Mouse (Mus musculus): Measurements from ENCODE around the gene Lix1. TPM values are rescaled to one million over a fixed set of nuclear protein-coding genes. Genes with fewer than 3 reads are reported as not detected.

Gene Lix1
- polyA plus RNA-seq, 1 experiment from 2014 or later, result 3.5 TPM

GRCm38 (mm10) chr17:17396869-17397268, 5.6 kb upstream of the Lix1 start:
- Histone ChIP-seq H3K36me3 (peaks cover 23% of the 10 kb centered on the region), H3K4me3 (no peak overlapping the region), H3K9me3 (no peaks in the 10 kb centered on the region), H3K9ac (no peak overlapping the region), H3K27me3 (replicated peaks) (no peaks in the 10 kb centered on the region), H3K4me1 (no peaks in the 10 kb centered on the region), H3K4me2 (no peak overlapping the region), H3K27ac (replicated peaks) (no peak overlapping the region)
- no peak for ATAC-seq (ENCODE audit: extremely low read depth, insufficient number of reproducible peaks, low FRiP score, low TSS enrichment)
- 69% methylated on average over 1 of the region's 1 CpGs for WGBS

GRCm38 (mm10) chr17:17398664-17399063, 3.8 kb upstream of the Lix1 start:
- Histone ChIP-seq H3K27ac (replicated peaks) (no peak overlapping the region), H3K4me1 (peaks cover 10% of the 10 kb centered on the region), H3K36me3 (peaks cover 12% of the 10 kb centered on the region), H3K27me3 (replicated peaks) (no peaks in the 10 kb centered on the region), H3K9ac (no peak overlapping the region), H3K9me3 (no peaks in the 10 kb centered on the region), H3K4me2 (no peak overlapping the region), H3K4me3 (no peak overlapping the region)
- 64% methylated on average over 2 of the region's 2 CpGs for WGBS
- ATAC-seq (ENCODE audit: extremely low read depth, insufficient number of reproducible peaks, low FRiP score, low TSS enrichment), result no peak

GRCm38 (mm10) chr17:17403038-17403437, 566 bp downstream of the Lix1 start:
- H3K4me3 ChIP-seq, result peak overlapping the region; percentile 21; the same call in 1 of the 2 replicates
- no peak overlapping the region for H3K27ac ChIP-seq (replicated peaks)
- H3K36me3 ChIP-seq, result no peaks in the 10 kb centered on the region
- no peak for ATAC-seq (ENCODE audit: extremely low read depth, insufficient number of reproducible peaks, low FRiP score, low TSS enrichment)
- no peak overlapping the region for H3K9ac ChIP-seq
- H3K27me3 ChIP-seq (replicated peaks), result no peaks in the 10 kb centered on the region
- peak overlapping the region; percentile 42 for H3K4me2 ChIP-seq
- H3K4me1 ChIP-seq, result peaks cover 12% of the 10 kb centered on the region
- H3K9me3 ChIP-seq, result no peaks in the 10 kb centered on the region
- 27% methylated on average over 5 of the region's 5 CpGs for WGBS

GRCm38 (mm10) chr17:17403578-17404112, 1.2 kb downstream of the Lix1 start:
- Histone ChIP-seq H3K4me1 (peaks cover 12% of the 10 kb centered on the region), H3K4me2 (no peak overlapping the region), H3K27ac (replicated peaks) (no peak overlapping the region), H3K27me3 (replicated peaks) (no peaks in the 10 kb centered on the region), H3K9ac (no peak overlapping the region), H3K9me3 (no peaks in the 10 kb centered on the region), H3K4me3 (no peak overlapping the region), H3K36me3 (no peaks in the 10 kb centered on the region)
- WGBS, result 21% methylated on average over 3 of the region's 3 CpGs
- ATAC-seq (ENCODE audit: extremely low read depth, insufficient number of reproducible peaks, low FRiP score, low TSS enrichment), result no peak

DNA sequence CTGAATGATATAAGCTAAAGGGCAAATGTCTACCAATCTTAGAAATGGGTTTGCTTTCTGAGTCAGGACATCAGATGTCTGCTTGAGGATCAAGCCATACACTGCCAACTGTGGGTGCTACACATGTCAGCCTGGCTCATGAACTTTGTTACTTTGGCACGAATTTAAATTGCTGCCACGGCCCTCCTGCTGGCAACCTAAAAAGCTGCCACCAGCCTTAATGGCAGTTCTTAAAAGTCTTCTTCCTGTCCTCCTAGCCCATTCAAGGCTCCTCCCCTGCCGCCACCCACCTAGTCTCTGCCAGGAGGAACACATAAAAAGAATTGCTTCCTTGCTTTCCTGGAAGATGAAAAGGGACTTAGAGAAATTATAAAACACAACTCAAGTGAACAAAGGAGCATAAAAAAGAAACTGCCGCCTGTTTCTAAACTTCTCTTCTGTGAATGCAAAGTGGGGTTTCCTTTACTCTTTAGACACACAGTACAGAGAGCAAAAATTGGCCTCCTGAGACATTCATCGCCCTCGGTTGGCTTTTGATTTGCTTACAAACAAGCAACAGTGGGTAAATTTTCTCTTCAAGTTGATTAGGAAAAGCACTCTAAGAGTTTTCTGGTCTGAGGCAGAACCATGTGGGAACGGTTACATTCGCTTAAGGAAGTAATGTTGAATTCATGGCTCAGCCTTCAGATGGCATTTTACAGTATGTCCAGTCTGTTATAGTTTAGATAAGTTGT, 2.5 kb downstream of the Lix1 start:
- H3K27me3 ChIP-seq (replicated peaks), result no peaks in the 10 kb centered on the region
- no peaks in the 10 kb centered on the region for H3K36me3 ChIP-seq
- H3K27ac ChIP-seq (replicated peaks), result no peak overlapping the region
- no peak overlapping the region for H3K9ac ChIP-seq
- WGBS, result 55% methylated on average over 8 of the region's 8 CpGs
- no peaks in the 10 kb centered on the region for H3K9me3 ChIP-seq
- peaks cover 12% of the 10 kb centered on the region for H3K4me1 ChIP-seq
- H3K4me2 ChIP-seq, result no peak overlapping the region
- ATAC-seq (ENCODE audit: extremely low read depth, insufficient number of reproducible peaks, low FRiP score, low TSS enrichment), result no peak
- H3K4me3 ChIP-seq, result no peak overlapping the region

- ATAC-seq (ENCODE audit: extremely low read depth, insufficient number of reproducible peaks, low FRiP score, low TSS enrichment), result no peak
- no peak overlapping the region for H3K4me2 ChIP-seq
Measured at GRCm38 (mm10) chr17:17405606-17406005, 3.1 kb downstream of the Lix1 start.

DNA sequence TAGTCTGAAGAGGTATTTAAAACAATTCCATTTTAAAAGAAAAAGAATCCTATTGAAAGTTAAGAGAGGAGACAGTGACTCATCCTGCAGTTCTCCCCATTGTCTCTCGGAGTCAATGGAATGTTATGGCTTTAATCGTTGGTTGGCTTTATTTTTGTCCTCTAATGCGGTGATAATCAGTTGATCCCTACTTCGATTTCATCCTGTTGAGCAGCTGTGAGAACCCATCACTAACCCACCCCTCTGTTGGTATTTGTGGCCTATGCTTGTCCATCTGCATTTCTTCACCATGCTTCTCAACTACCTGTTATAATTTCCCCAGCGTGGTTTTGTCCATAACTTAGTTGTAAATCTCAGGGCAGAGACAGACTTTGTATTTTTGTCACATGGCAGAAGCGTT, 5.7 kb downstream of the Lix1 start:
- no peak overlapping the region for H3K9ac ChIP-seq
- peaks cover 5% of the 10 kb centered on the region; the same call in 1 of the 2 replicates for H3K4me1 ChIP-seq
- H3K27ac ChIP-seq (replicated peaks), result no peak overlapping the region
- H3K27me3 ChIP-seq (replicated peaks), result no peaks in the 10 kb centered on the region
- WGBS, result 62% methylated on average over 6 of the region's 6 CpGs
- H3K4me3 ChIP-seq, result no peak overlapping the region
- H3K4me2 ChIP-seq, result no peak overlapping the region
- no peaks in the 10 kb centered on the region for H3K9me3 ChIP-seq
- H3K36me3 ChIP-seq, result no peaks in the 10 kb centered on the region
- ATAC-seq (ENCODE audit: extremely low read depth, insufficient number of reproducible peaks, low FRiP score, low TSS enrichment), result no peak

More at GRCm38 (mm10) chr17:17405606-17406005, 3.1 kb downstream of the Lix1 start:
- Histone ChIP-seq H3K4me3 (no peak overlapping the region), H3K9me3 (no peaks in the 10 kb centered on the region), H3K27me3 (replicated peaks) (no peaks in the 10 kb centered on the region), H3K4me1 (peaks cover 12% of the 10 kb centered on the region), H3K9ac (no peak overlapping the region), H3K27ac (replicated peaks) (no peak overlapping the region), H3K36me3 (no peaks in the 10 kb centered on the region)
- 26% methylated on average over 1 of the region's 1 CpGs for WGBS

DNA sequence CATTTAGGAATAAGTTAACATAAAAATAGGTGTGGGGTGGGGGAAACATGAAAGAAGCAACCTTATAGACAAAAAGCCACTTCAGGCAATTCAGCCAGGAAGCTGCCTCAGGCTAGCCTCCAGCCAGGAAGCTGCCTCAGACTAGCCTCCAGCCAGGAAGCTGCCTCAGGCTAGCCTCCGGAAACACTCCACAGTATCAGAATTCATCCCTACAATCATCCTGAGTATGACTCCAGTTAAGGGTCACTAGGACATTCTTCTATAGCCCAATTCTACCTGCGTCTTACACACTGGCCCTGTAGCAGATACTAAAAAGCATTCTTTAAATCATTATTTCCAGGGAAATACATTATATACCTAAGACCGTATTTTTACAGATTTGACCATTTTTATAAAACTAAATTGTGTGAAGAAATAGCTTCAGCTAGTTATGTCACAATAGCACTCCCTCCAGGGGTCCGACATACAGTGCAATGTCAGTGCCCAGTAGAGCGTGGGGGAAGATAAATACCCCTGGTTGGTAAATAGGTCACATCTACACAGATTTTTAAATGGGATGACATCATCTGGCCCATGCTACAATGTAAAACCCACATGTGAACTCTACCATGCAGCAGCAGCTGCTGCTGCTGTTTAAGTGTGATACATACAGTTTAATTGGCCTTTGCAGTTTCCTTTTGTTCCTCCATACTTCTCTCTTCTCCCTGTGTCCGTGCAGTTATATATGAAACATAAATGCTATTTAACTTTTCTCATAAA, 6.4 kb downstream of the Lix1 start:
- Histone ChIP-seq H3K4me1 (no peaks in the 10 kb centered on the region), H3K9me3 (no peaks in the 10 kb centered on the region), H3K9ac (no peak overlapping the region), H3K27me3 (replicated peaks) (no peaks in the 10 kb centered on the region), H3K4me3 (no peak overlapping the region), H3K36me3 (no peaks in the 10 kb centered on the region), H3K4me2 (no peak overlapping the region), H3K27ac (replicated peaks) (no peak overlapping the region)
- ATAC-seq (ENCODE audit: extremely low read depth, insufficient number of reproducible peaks, low FRiP score, low TSS enrichment), result no peak
- 74% methylated on average over 6 of the region's 6 CpGs for WGBS

GRCm38 (mm10) chr17:17409601-17410000, 7.1 kb downstream of the Lix1 start:
- Histone ChIP-seq H3K4me1 (no peaks in the 10 kb centered on the region), H3K36me3 (no peaks in the 10 kb centered on the region), H3K9ac (no peak overlapping the region), H3K27me3 (replicated peaks) (no peaks in the 10 kb centered on the region), H3K4me3 (no peak overlapping the region), H3K4me2 (no peak overlapping the region), H3K27ac (replicated peaks) (no peak overlapping the region), H3K9me3 (no peaks in the 10 kb centered on the region)
- ATAC-seq (ENCODE audit: extremely low read depth, insufficient number of reproducible peaks, low FRiP score, low TSS enrichment), result no peak
- WGBS, result 27% methylated on average over 2 of the region's 2 CpGs

- no peak overlapping the region for H3K9ac ChIP-seq
- ATAC-seq (ENCODE audit: extremely low read depth, insufficient number of reproducible peaks, low FRiP score, low TSS enrichment), result no peak
- H3K27ac ChIP-seq (replicated peaks), result no peak overlapping the region
- H3K36me3 ChIP-seq, result no peaks in the 10 kb centered on the region
- no peak overlapping the region for H3K4me3 ChIP-seq
- no peaks in the 10 kb centered on the region for H3K27me3 ChIP-seq (replicated peaks)
- no peaks in the 10 kb centered on the region for H3K9me3 ChIP-seq
- no peak overlapping the region for H3K4me2 ChIP-seq
- WGBS, result 71% methylated on average over 2 of the region's 2 CpGs
- no peaks in the 10 kb centered on the region for H3K4me1 ChIP-seq
Measured at GRCm38 (mm10) chr17:17411443-17411842, 9.0 kb downstream of the Lix1 start.

- no peak overlapping the region for H3K27ac ChIP-seq (replicated peaks)
- no peak overlapping the region for H3K9ac ChIP-seq
- H3K9me3 ChIP-seq, result no peaks in the 10 kb centered on the region
- no peak overlapping the region for H3K4me2 ChIP-seq
- no peak for ATAC-seq (ENCODE audit: extremely low read depth, insufficient number of reproducible peaks, low FRiP score, low TSS enrichment)
- 81% methylated on average over 2 of the region's 2 CpGs for WGBS
- no peaks in the 10 kb centered on the region for H3K4me1 ChIP-seq
- H3K36me3 ChIP-seq, result no peaks in the 10 kb centered on the region
- no peak overlapping the region for H3K4me3 ChIP-seq
- H3K27me3 ChIP-seq (replicated peaks), result no peaks in the 10 kb centered on the region
Measured at GRCm38 (mm10) chr17:17412176-17412575, 9.7 kb downstream of the Lix1 start.

Data from heart, embryonic 13.5 days (tissue).